Mouse (Mus musculus) neural tube, embryonic 11.5 days (tissue): ENCODE data around the gene Hoxc6. TPM values are rescaled to one million over a fixed set of nuclear protein-coding genes. Genes with fewer than 3 reads are reported as not detected.

ENCODE experiments used
- ATAC-seq: fragments of 200-750 bp; cut with Nextera tagmentation; 2 replicates; pipeline ENCODE4 v1.8.0; 2017; ENCODE audit warnings: moderate number of reproducible peaks, mild to moderate bottlenecking, moderate TSS enrichment, moderate library complexity; ENCODE audit not compliant: insufficient read depth, low FRiP score, low TSS enrichment
- DNase-seq: peaks from one replicate; pipeline ENCODE4 v3.0.0-alpha.2; 2015; ENCODE audit warnings: low spot score
- H3K27ac ChIP-seq: fragments of 300-500 bp; sonication (generic); 2 replicates; pipeline ENCODE4 v1.5.1; 2014; ENCODE audit warnings: low read depth, mild to moderate bottlenecking, low read length
- H3K27me3 ChIP-seq: fragments of 300-500 bp; sonication (generic); 2 replicates; pipeline ENCODE4 v1.6.1; 2014; ENCODE audit warnings: mild to moderate bottlenecking, low read length, mixed read lengths; ENCODE audit not compliant: control insufficient read depth, insufficient read depth
- H3K36me3 ChIP-seq: fragments of 300-500 bp; sonication (generic); 2 replicates; pipeline ENCODE4 v1.6.1; 2014; ENCODE audit warnings: mild to moderate bottlenecking, low read length, moderate library complexity, mixed read lengths; ENCODE audit not compliant: control insufficient read depth, insufficient read depth
- H3K4me1 ChIP-seq: fragments of 300-500 bp; sonication (generic); 2 replicates; pipeline ENCODE4 v1.6.1; 2014; ENCODE audit warnings: low read length, mixed read lengths; ENCODE audit not compliant: control insufficient read depth, insufficient read depth
- H3K4me2 ChIP-seq: fragments of 300-500 bp; sonication (generic); 2 replicates; pipeline ENCODE4 v1.6.1; 2014; ENCODE audit warnings: low read depth, mild to moderate bottlenecking, moderate library complexity
- H3K4me3 ChIP-seq: fragments of 300-500 bp; sonication (generic); 2 replicates; pipeline ENCODE4 v1.5.1; 2014; ENCODE audit warnings: low read depth, low read length
- H3K9ac ChIP-seq: fragments of 300-500 bp; sonication (generic); 2 replicates; pipeline ENCODE4 v1.6.1; 2014; ENCODE audit warnings: mild to moderate bottlenecking, low read length
- H3K9me3 ChIP-seq: fragments of 300-500 bp; sonication (generic); 2 replicates; pipeline ENCODE4 v1.6.1; 2016; ENCODE audit warnings: low read length; ENCODE audit not compliant: control insufficient read depth
- WGBS: fragments of 180-500 bp; shearing (Covaris S2); extraction: QIAGEN DNeasy Blood & Tissue Kit; methylation state at CpG from one replicate; pipeline ENCODE4 v1.1.7; 2014; 5-methylcytosine and 5-hydroxymethylcytosine counted together
- polyA plus RNA-seq: library from polyadenylated mRNA; unstranded; fragments of >200 nt; fragmentation: Nextera tagmentation; extraction: Ambion mirVana; gene quantifications from 2 replicates; pipeline ENCODE4 v1.2.1, GENCODE M21; 2014

Gene Hoxc6
- polyA plus RNA-seq, 1 experiment from 2014 or later, result 95.9 TPM

DNA sequence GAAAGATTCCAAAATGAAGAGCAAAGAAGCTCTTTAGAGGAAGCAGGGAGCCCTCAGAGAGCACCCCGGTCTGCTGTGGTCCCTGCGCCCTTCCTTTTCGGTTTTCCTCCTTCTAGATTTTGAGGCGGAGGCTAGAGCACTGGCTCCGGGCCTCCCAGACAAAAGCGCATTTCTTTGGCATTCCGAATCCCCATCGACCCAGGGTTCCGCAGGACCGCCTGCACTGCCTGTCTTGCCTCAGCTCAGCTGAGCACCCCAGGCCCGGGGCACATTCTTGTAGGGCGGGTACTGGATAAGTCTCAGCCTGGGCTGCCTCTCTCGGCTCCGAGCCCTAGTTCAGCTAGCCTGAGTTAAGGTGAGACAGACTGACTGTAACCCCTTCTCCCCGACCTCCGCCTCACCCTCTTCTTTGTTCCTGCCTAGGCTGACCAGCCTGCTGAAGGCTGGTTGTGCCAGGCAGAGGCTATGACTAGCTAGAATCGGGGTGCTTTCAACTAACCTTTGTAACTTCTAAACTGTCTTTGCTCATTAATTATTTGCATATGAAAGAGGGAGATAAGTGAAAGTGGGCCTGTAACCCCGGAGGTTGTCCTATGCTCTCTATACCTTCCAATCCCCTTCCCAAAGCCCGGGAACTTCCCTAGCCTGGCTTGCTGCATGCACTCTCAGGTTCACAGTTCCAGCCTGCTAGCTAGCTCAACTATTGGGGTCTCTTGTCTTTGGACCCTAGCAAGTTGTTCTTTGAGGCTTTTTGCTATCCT is 17.5 kb downstream of the Hoxc6 start:
- peak overlapping the region; percentile 90 for H3K9ac ChIP-seq
- WGBS, result 2% methylated on average over 19 of the region's 19 CpGs
- H3K36me3 ChIP-seq, result no peaks in the 10 kb centered on the region; the same call in 1 of the 2 replicates
- peaks cover 62% of the 10 kb centered on the region for H3K4me1 ChIP-seq
- no peaks in the 10 kb centered on the region for H3K27me3 ChIP-seq
- DNase-seq (no peak), ATAC-seq (no peak)
- H3K4me3 ChIP-seq, result peak overlapping the region; percentile 61
- peak overlapping the region; percentile 99 for H3K4me2 ChIP-seq
- H3K9me3 ChIP-seq, result no peaks in the 10 kb centered on the region
- peak overlapping the region; percentile 99 for H3K27ac ChIP-seq

DNA sequence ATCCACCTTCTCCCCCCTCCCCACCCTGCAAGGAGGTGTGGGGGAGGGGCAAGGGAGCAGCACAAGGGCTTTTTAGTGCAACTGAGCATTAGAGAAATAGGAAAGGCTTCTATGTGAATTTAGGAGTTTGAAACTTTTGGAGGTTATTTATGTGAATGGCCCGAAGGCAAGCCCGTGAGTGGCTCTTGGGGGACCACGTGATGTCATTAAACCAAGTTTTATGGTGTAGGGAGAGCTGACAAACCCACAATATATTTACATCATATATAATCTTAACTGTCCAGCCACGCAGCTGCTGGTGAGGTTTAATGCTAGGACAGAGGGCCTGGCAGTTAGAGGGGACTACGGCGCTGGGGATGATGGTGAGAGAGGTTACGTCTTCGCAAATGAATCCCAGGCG is 20.6 kb downstream of the Hoxc6 start, which contains the start of gene Hoxc4:
Gene Hoxc4, plus strand, starts transcription at position 299 of the 400 bp plus-strand sequence.
- Histone ChIP-seq H3K4me1 (peaks cover 52% of the 10 kb centered on the region), H3K4me2 (peak within 1 kb of the TSS; percentile 99), H3K27me3 (no peaks in the 10 kb centered on the region), H3K9ac (peak within 1 kb of the TSS; percentile 90), H3K36me3 (no peaks in the 10 kb centered on the region), H3K9me3 (no peaks in the 10 kb centered on the region), H3K4me3 (peak within 1 kb of the TSS; percentile 61), H3K27ac (peak within 1 kb of the TSS; percentile 99)
- 5% methylated on average over 9 of the region's 9 CpGs for WGBS
- DNase-seq (peak; percentile 54), ATAC-seq (peak; percentile 33; the same call in 1 of the 2 replicates)

DNA sequence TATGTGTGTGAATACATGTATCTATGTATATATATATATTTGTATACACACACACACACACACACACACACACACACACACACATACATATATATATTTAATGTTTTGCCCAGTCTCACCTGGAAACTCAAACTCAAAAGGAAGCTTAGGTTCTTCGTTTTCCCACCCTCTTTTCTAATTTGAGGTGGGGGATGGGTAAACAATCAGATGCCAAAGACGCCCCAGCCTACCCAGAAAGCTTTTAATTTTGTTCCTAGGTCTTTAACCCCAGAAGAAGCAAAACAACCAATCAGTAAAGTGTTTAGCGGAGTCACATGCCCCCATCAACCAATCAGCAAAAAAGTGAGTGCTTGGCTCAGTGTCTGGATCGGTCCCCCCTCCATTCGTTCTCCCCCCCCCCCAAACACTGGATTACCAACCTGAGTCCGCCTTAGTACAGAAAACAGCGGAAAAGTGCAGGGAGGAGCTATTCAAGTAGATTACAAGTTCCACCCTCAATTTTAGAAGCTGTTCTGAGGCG is 22.9 kb downstream of the Hoxc6 start:
- H3K27me3 ChIP-seq, result no peaks in the 10 kb centered on the region
- WGBS, result 2% methylated on average over 8 of the region's 8 CpGs
- H3K4me1 ChIP-seq, result peaks cover 60% of the 10 kb centered on the region
- H3K36me3 ChIP-seq, result no peaks in the 10 kb centered on the region
- DNase-seq (peak; percentile 43), ATAC-seq (no peak)
- H3K27ac ChIP-seq, result peak overlapping the region; percentile 39; the same call in 1 of the 2 replicates
- peak overlapping the region; percentile 19 for H3K9ac ChIP-seq
- peak overlapping the region; percentile 99 for H3K4me2 ChIP-seq
- peak overlapping the region; percentile 61 for H3K4me3 ChIP-seq
- H3K9me3 ChIP-seq, result no peaks in the 10 kb centered on the region

GRCm38 (mm10) chr15:103021544-103021943 is 23.5 kb downstream of the Hoxc6 start:
- 9% methylated on average over 8 of the region's 8 CpGs for WGBS
- Histone ChIP-seq H3K9me3 (no peaks in the 10 kb centered on the region), H3K27me3 (no peaks in the 10 kb centered on the region), H3K4me3 (peak overlapping the region; percentile 61), H3K36me3 (no peaks in the 10 kb centered on the region), H3K4me2 (peak overlapping the region; percentile 99), H3K9ac (peak overlapping the region; percentile 19), H3K4me1 (peaks cover 60% of the 10 kb centered on the region), H3K27ac (peak overlapping the region; percentile 39; the same call in 1 of the 2 replicates)
- DNase-seq, result peak; percentile 11
- no peak for ATAC-seq

GRCm38 (mm10) chr15:103024131-103024530 is 26.1 kb downstream of the Hoxc6 start:
- peaks cover 51% of the 10 kb centered on the region for H3K4me1 ChIP-seq
- ATAC-seq, result no peak
- no peaks in the 10 kb centered on the region for H3K9me3 ChIP-seq
- H3K36me3 ChIP-seq, result no peaks in the 10 kb centered on the region
- WGBS, result 2% methylated on average over 2 of the region's 2 CpGs
- DNase-seq, result peak; percentile 15
- H3K4me3 ChIP-seq, result peak overlapping the region; percentile 61
- H3K27me3 ChIP-seq, result no peaks in the 10 kb centered on the region
- peak overlapping the region; percentile 99 for H3K9ac ChIP-seq
- peak overlapping the region; percentile 30; the same call in 1 of the 2 replicates for H3K27ac ChIP-seq
- H3K4me2 ChIP-seq, result peak overlapping the region; percentile 99

- peak overlapping the region; percentile 99 for H3K4me2 ChIP-seq
- DNase-seq (no peak), ATAC-seq (no peak)
- H3K27me3 ChIP-seq, result no peaks in the 10 kb centered on the region
- peak overlapping the region; percentile 61 for H3K4me3 ChIP-seq
- H3K36me3 ChIP-seq, result no peaks in the 10 kb centered on the region
- WGBS, result 1% methylated on average over 43 of the region's 43 CpGs
- H3K27ac ChIP-seq, result peak overlapping the region; percentile 99
- peaks cover 59% of the 10 kb centered on the region for H3K4me1 ChIP-seq
- H3K9me3 ChIP-seq, result no peaks in the 10 kb centered on the region
- H3K9ac ChIP-seq, result peak overlapping the region; percentile 99
Measured at GRCm38 (mm10) chr15:103027266-103028235, 29.5 kb downstream of the Hoxc6 start.

- DNase-seq, result no peak
- peak overlapping the region; percentile 61; the same call in 1 of the 2 replicates for H3K4me3 ChIP-seq
- no peaks in the 10 kb centered on the region for H3K9me3 ChIP-seq
- peak overlapping the region; percentile 99 for H3K27ac ChIP-seq
- H3K4me1 ChIP-seq, result peaks cover 64% of the 10 kb centered on the region
- no peak for ATAC-seq
- peak overlapping the region; percentile 99 for H3K9ac ChIP-seq
- peak overlapping the region; percentile 99 for H3K4me2 ChIP-seq
- no peaks in the 10 kb centered on the region for H3K27me3 ChIP-seq
- WGBS, result 9% methylated on average over 9 of the region's 9 CpGs
- no peaks in the 10 kb centered on the region for H3K36me3 ChIP-seq
Measured at GRCm38 (mm10) chr15:103028916-103029512, 31.0 kb downstream of the Hoxc6 start.

GRCm38 (mm10) chr15:103030142-103030541 is 32.1 kb downstream of the Hoxc6 start:
- Histone ChIP-seq H3K9ac (peak overlapping the region; percentile 70), H3K27ac (peak overlapping the region; percentile 99), H3K27me3 (no peaks in the 10 kb centered on the region), H3K9me3 (no peaks in the 10 kb centered on the region), H3K4me2 (peak overlapping the region; percentile 99), H3K36me3 (no peaks in the 10 kb centered on the region), H3K4me1 (peaks cover 64% of the 10 kb centered on the region), H3K4me3 (peak overlapping the region; percentile 15; the same call in 1 of the 2 replicates)
- DNase-seq, result peak; percentile 67
- peak; percentile 17; the same call in 1 of the 2 replicates for ATAC-seq
- under 1% methylated on average over 8 of the region's 8 CpGs for WGBS
